Comparison of ENCODE assay signal across 15 mouse cellular contexts in genomic region chr19:22189716-22190115, GRCm38 (mm10). TPM values are rescaled to one million over a fixed set of nuclear protein-coding genes. Genes with fewer than 3 reads are reported as not detected.
DNase-seq lines count a peak whose midpoint lies in the region; ATAC-seq lines count a peak whose summit lies in the region.
"Had no signal": no experiment of that assay in that cellular context is flagged by ENCODE, and none has a peak within 500 bp of the region (broad histone marks: within the 10 kb centered on the region; RNA-seq: fewer than 3 reads in every experiment).

No protein-coding gene starts in this region.

- peak; percentile 12 for DNase-seq in embryo, embryonic 11 days
- peak; percentile 24 for DNase-seq in layer of hippocampus, adult 9-10 months (ENCODE audit: low spot score)
- peak; percentile 55 for DNase-seq in right cerebral cortex, adult 18-20 months
- DNase-seq in lung, postnatal 10 days, result no peak
- DNase-seq in kidney, adult 9 months, result no peak
- no peak for DNase-seq in lung, postnatal 14 days
- DNase-seq: adrenal gland, postnatal 10 days; cerebellum, adult 11-12 months; heart, adult 11 months; heart, postnatal 14 days; kidney, postnatal 10 days; lung, embryonic 14.5 days had no signal

- H3K27me3 ChIP-seq in hindbrain, embryonic 15.5 days, result no peaks in the 10 kb centered on the region
- H3K27me3 ChIP-seq in hindbrain, embryonic 13.5 days, result no peaks in the 10 kb centered on the region
- H3K27me3 ChIP-seq: limb, embryonic 13.5 days had no signal

- no peak overlapping the region for H3K4me3 ChIP-seq in hindbrain, embryonic 15.5 days
- no peak overlapping the region for H3K4me3 ChIP-seq in hindbrain, embryonic 13.5 days
- H3K4me3 ChIP-seq: limb, embryonic 13.5 days had no signal

- H3K4me1 ChIP-seq in hindbrain, embryonic 15.5 days (replicated peaks), result no peaks in the 10 kb centered on the region
- H3K4me1 ChIP-seq in hindbrain, embryonic 13.5 days (replicated peaks), result 0 out of 2 replicates have a peak, but pooled peaks cover 3% of the 10 kb centered on the region
- H3K4me1 ChIP-seq: limb, embryonic 13.5 days had no signal

- no peaks in the 10 kb centered on the region for H3K36me3 ChIP-seq in hindbrain, embryonic 15.5 days
- H3K36me3 ChIP-seq in hindbrain, embryonic 13.5 days, result no peaks in the 10 kb centered on the region
- H3K36me3 ChIP-seq: limb, embryonic 13.5 days had no signal

- H3K9me3 ChIP-seq in hindbrain, embryonic 15.5 days, result no peaks in the 10 kb centered on the region
- no peaks in the 10 kb centered on the region for H3K9me3 ChIP-seq in hindbrain, embryonic 13.5 days
- H3K9me3 ChIP-seq: limb, embryonic 13.5 days had no signal

- 31% methylated on average over 1 of the region's 1 CpGs for WGBS in hindbrain, embryonic 15.5 days
- 48% methylated on average over 1 of the region's 1 CpGs for WGBS in hindbrain, embryonic 13.5 days

- no peak overlapping the region for H3K27ac ChIP-seq in hindbrain, embryonic 15.5 days (replicated peaks)
- H3K27ac ChIP-seq in hindbrain, embryonic 13.5 days, result no peak overlapping the region
- H3K27ac ChIP-seq: limb, embryonic 13.5 days had no signal

- no peak overlapping the region for H3K4me2 ChIP-seq in hindbrain, embryonic 15.5 days
- H3K4me2 ChIP-seq in hindbrain, embryonic 13.5 days, result no peak overlapping the region
- H3K4me2 ChIP-seq: limb, embryonic 13.5 days; lung, embryonic 14.5 days had no signal

- H3K9ac ChIP-seq in hindbrain, embryonic 15.5 days, result no peak overlapping the region
- no peak overlapping the region for H3K9ac ChIP-seq in hindbrain, embryonic 13.5 days
- H3K9ac ChIP-seq: limb, embryonic 13.5 days; lung, embryonic 14.5 days had no signal

- ATAC-seq in hindbrain, embryonic 15.5 days (ENCODE audit: low FRiP score, low read depth), result peak; percentile 72; the same call in 1 of the 2 replicates
- ATAC-seq in hindbrain, embryonic 13.5 days (ENCODE audit: low FRiP score), result no peak

RNA-seq across cellular contexts. Expression of gene Trpm3, which starts 50.9 kb away (rescaled TPM):
- polyA plus RNA-seq in hindbrain, embryonic 15.5 days (2015; fragmentation: Nextera tagmentation; extraction: Ambion mirVana), result 29.9 and 37.2 TPM in 2 replicates
- polyA plus RNA-seq in hindbrain, embryonic 13.5 days (2015; fragmentation: Nextera tagmentation; extraction: Ambion mirVana), result 21.0 and 33.2 TPM in 2 replicates

Comparison
In these comparisons a context has a peak if more than half of its experiments do, and no peak if none do; other contexts are left out.
1. DNase-seq: peak in embryo, embryonic 11 days (single experiment), layer of hippocampus, adult 9-10 months (single experiment) and right cerebral cortex, adult 18-20 months (single experiment); none in lung, postnatal 10 days (single experiment), kidney, adult 9 months (single experiment) and lung, postnatal 14 days (single experiment).